Mouse (Mus musculus): Measurements from ENCODE around the gene Cd6.

GRCm38 (mm10) chr19:10774141-10774540, 55.7 kb downstream of the Cd6 start:
- TF ChIP-seq CTCF (conservative IDR thresholded peaks at IDR 0.05; ENCODE audit: insufficient read depth, insufficient read length, low read depth, low read length) (no peak), POLR2A (IDR thresholded peaks at IDR 0.05; ENCODE audit: low read depth, low read length) (no peak)
